Mouse (Mus musculus): ENCODE results near the gene Bdkrb1.

Gene Bdkrb1

GRCm38 (mm10) chr12:105602581-105603210 is at the start of gene Bdkrb1:
Bdkrb1 (plus strand) TSS chr12:105603085.
- no peak for DNase-seq

GRCm38 (mm10) chr12:105554151-105554772 is 48.6 kb upstream of the Bdkrb1 start:
- peak; percentile 55 for DNase-seq

GRCm38 (mm10) chr12:105555172-105555571 is 47.7 kb upstream of the Bdkrb1 start:
- DNase-seq, result peak; percentile 45

- peak; percentile 80 for DNase-seq
Observed at GRCm38 (mm10) chr12:105557250-105557925, 45.5 kb upstream of the Bdkrb1 start.

- DNase-seq, result no peak
Observed at GRCm38 (mm10) chr12:105561007-105561534, 41.8 kb upstream of the Bdkrb1 start.

- no peak for DNase-seq
Observed at GRCm38 (mm10) chr12:105562056-105562820, 40.6 kb upstream of the Bdkrb1 start.

- DNase-seq, result peak; percentile 66
Observed at GRCm38 (mm10) chr12:105562936-105563680, 39.8 kb upstream of the Bdkrb1 start, which contains the start of gene Bdkrb2. Bdkrb2 (plus strand) TSS chr12:105563226.

- no peak for DNase-seq
Observed at GRCm38 (mm10) chr12:105563726-105564275, 39.1 kb upstream of the Bdkrb1 start.

GRCm38 (mm10) chr12:105565221-105565620 is 37.7 kb upstream of the Bdkrb1 start:
- no peak for DNase-seq

GRCm38 (mm10) chr12:105571867-105572266 is 31.0 kb upstream of the Bdkrb1 start:
- no peak for DNase-seq

GRCm38 (mm10) chr12:105572622-105573021 is 30.3 kb upstream of the Bdkrb1 start:
- no peak for DNase-seq

GRCm38 (mm10) chr12:105574356-105574755 is 28.5 kb upstream of the Bdkrb1 start:
- DNase-seq, result no peak

GRCm38 (mm10) chr12:105580490-105580889 is 22.4 kb upstream of the Bdkrb1 start:
- no peak for DNase-seq

GRCm38 (mm10) chr12:105582486-105582885 is 20.4 kb upstream of the Bdkrb1 start:
- DNase-seq, result no peak

GRCm38 (mm10) chr12:105583484-105583883 is 19.4 kb upstream of the Bdkrb1 start:
- DNase-seq, result peak; percentile 28

- peak; percentile 88 for DNase-seq
Observed at GRCm38 (mm10) chr12:105584851-105585250, 18.0 kb upstream of the Bdkrb1 start.

- no peak for DNase-seq
Observed at GRCm38 (mm10) chr12:105587526-105587925, 15.4 kb upstream of the Bdkrb1 start.

- DNase-seq, result no peak
Observed at GRCm38 (mm10) chr12:105590786-105591185, 12.1 kb upstream of the Bdkrb1 start.

- no peak for DNase-seq
Observed at GRCm38 (mm10) chr12:105592361-105592761, 10.5 kb upstream of the Bdkrb1 start.

GRCm38 (mm10) chr12:105593471-105593870 is 9.4 kb upstream of the Bdkrb1 start:
- DNase-seq, result no peak

GRCm38 (mm10) chr12:105597135-105597534 is 5.8 kb upstream of the Bdkrb1 start:
- no peak for DNase-seq

GRCm38 (mm10) chr12:105598503-105598902 is 4.4 kb upstream of the Bdkrb1 start:
- no peak for DNase-seq
